Mouse (Mus musculus) liver, postnatal 0 days (tissue): ENCODE measurements around the gene Hist1h2ab.
A peak's percentile ranks its signal among the peaks of the same experiment; 100 is the strongest.
"Not testable (repeated sequence)": the region's sequence is repeated elsewhere in the genome, so short reads cannot be mapped to it uniquely, and the experiment has no call there.

Experiments used
- CTCF ChIP-seq: sonication (generic); IDR thresholded peaks from 2 replicates; pipeline ENCODE4 v1.5.1; 2016; ENCODE audit warnings: antibody characterized with exemption, low read depth
- EP300 ChIP-seq: IDR thresholded peaks from 2 replicates; pipeline ENCODE4 v1.6.1; 2016; ENCODE audit warnings: antibody characterized with exemption, low read depth, mild to moderate bottlenecking

GRCm38 (mm10) chr13:23761871-23762821, 11.2 kb downstream of the Hist1h2ab start, which contains the start of gene Hist1h3a:
- TF ChIP-seq EP300: peak; percentile 72
- not testable (repeated sequence) for TF ChIP-seq CTCF
